Mouse (Mus musculus): ENCODE results near the gene Cd248.

Cd248 gene

GRCm38 (mm10) chr19:5067867-5068569 is at the start of gene Cd248:
Cd248 (plus strand) TSS chr19:5068078.
- DNase-seq (ENCODE audit: low read depth, low spot score), result peak; percentile 51

- no peak for DNase-seq (ENCODE audit: low read depth, low spot score)
Observed at GRCm38 (mm10) chr19:5018191-5018590, 49.7 kb upstream of the Cd248 start.

- DNase-seq (ENCODE audit: low read depth, low spot score), result no peak
Observed at GRCm38 (mm10) chr19:5021416-5021815, 46.5 kb upstream of the Cd248 start.

GRCm38 (mm10) chr19:5023621-5024479 is 44.0 kb upstream of the Cd248 start, which contains the start of gene Slc29a2:
Slc29a2 (plus strand) TSS chr19:5023860.
- peak; percentile 99 for DNase-seq (ENCODE audit: low read depth, low spot score)

- DNase-seq (ENCODE audit: low read depth, low spot score), result no peak
Observed at GRCm38 (mm10) chr19:5026111-5026510, 41.8 kb upstream of the Cd248 start.

- DNase-seq (ENCODE audit: low read depth, low spot score), result no peak
Observed at GRCm38 (mm10) chr19:5032686-5033085, 35.2 kb upstream of the Cd248 start.

GRCm38 (mm10) chr19:5036577-5036976 is 31.3 kb upstream of the Cd248 start:
- no peak for DNase-seq (ENCODE audit: low read depth, low spot score)

GRCm38 (mm10) chr19:5037678-5038571 is 30.0 kb upstream of the Cd248 start:
- DNase-seq (ENCODE audit: low read depth, low spot score), result peak; percentile 86

GRCm38 (mm10) chr19:5038709-5039156 is 29.1 kb upstream of the Cd248 start, which contains the start of the genes B4gat1 and AC124502.3:
B4gat1 (plus strand) TSS chr19:5038826.
AC124502.3 (plus strand) TSS chr19:5038891.
- DNase-seq (ENCODE audit: low read depth, low spot score), result peak; percentile 92

GRCm38 (mm10) chr19:5039301-5040114 is 28.4 kb upstream of the Cd248 start:
- DNase-seq (ENCODE audit: low read depth, low spot score), result no peak

GRCm38 (mm10) chr19:5040862-5041523 is 26.9 kb upstream of the Cd248 start, which contains the start of gene Brms1:
Brms1 (plus strand) TSS chr19:5041354.
- peak; percentile 97 for DNase-seq (ENCODE audit: low read depth, low spot score)

- DNase-seq (ENCODE audit: low read depth, low spot score), result no peak
Observed at GRCm38 (mm10) chr19:5041588-5041987, 26.3 kb upstream of the Cd248 start.

- no peak for DNase-seq (ENCODE audit: low read depth, low spot score)
Observed at GRCm38 (mm10) chr19:5045531-5045930, 22.3 kb upstream of the Cd248 start.

- DNase-seq (ENCODE audit: low read depth, low spot score), result no peak
Observed at GRCm38 (mm10) chr19:5048138-5049056, 19.5 kb upstream of the Cd248 start.

GRCm38 (mm10) chr19:5049325-5049724 is 18.6 kb upstream of the Cd248 start:
- DNase-seq (ENCODE audit: low read depth, low spot score), result no peak

GRCm38 (mm10) chr19:5050047-5050905 is 17.6 kb upstream of the Cd248 start, which contains the start of gene Rin1:
Rin1 (plus strand) TSS chr19:5050481.
- DNase-seq (ENCODE audit: low read depth, low spot score), result peak; percentile 88

GRCm38 (mm10) chr19:5051031-5051430 is 16.8 kb upstream of the Cd248 start:
- peak; percentile 19 for DNase-seq (ENCODE audit: low read depth, low spot score)

- no peak for DNase-seq (ENCODE audit: low read depth, low spot score)
Observed at GRCm38 (mm10) chr19:5051515-5051914, 16.4 kb upstream of the Cd248 start.

Measured in ZHBTc4 (cell line).